Mouse (Mus musculus) MEL (cell line): ENCODE results near the gene Aip. TPM values are rescaled to one million over a fixed set of nuclear protein-coding genes. Genes with fewer than 3 reads are reported as not detected.

Source experiments
- DNase-seq: peaks from one replicate; pipeline ENCODE4 v3.0.0; 2011; ENCODE audit warnings: low read depth, low spot score
- H3K27ac ChIP-seq: 2 replicates; pipeline ENCODE4 v1.5.1; 2012; ENCODE audit warnings: low read depth, mild to moderate bottlenecking, control low read depth, low read length, moderate library complexity; ENCODE audit not compliant: control insufficient read depth
- H3K27me3 ChIP-seq, 2 experiments: fragments of 150-350 bp in 1 of 2; sonication (generic) in 1 of 2; 2 replicates each; pipeline ENCODE4 v1.6.1; 2012; ENCODE audit warnings: low read length in 2 of 2, mild to moderate bottlenecking in 2 of 2, improper control_type of control experiment in 1 of 2, moderate library complexity in 1 of 2; ENCODE audit not compliant: insufficient read depth in 2 of 2, control insufficient read depth in 1 of 2
- H3K36me3 ChIP-seq, 2 experiments: 2 replicates each; pipeline ENCODE4 v1.6.1; 2012 to 2014; ENCODE audit warnings: low read length in 2 of 2, improper control_type of control experiment in 1 of 2, inconsistent platforms in 1 of 2, mild to moderate bottlenecking in 1 of 2; ENCODE audit not compliant: insufficient read depth in 2 of 2, control insufficient read depth in 1 of 2
- H3K4me1 ChIP-seq, 2 experiments: fragments of 150-350 bp in 1 of 2; sonication (generic) in 1 of 2; 2 replicates each; pipeline ENCODE4 v1.6.1; 2012; ENCODE audit warnings: low read length in 2 of 2, improper control_type of control experiment in 1 of 2, mild to moderate bottlenecking in 1 of 2; ENCODE audit not compliant: insufficient read depth in 2 of 2, control insufficient read depth in 1 of 2
- H3K4me3 ChIP-seq, 2 experiments: fragments of 150-350 bp in 1 of 2; sonication (generic) in 1 of 2; 2 replicates each; pipeline ENCODE4 v1.5.1; 2012; ENCODE audit warnings: low read depth in 2 of 2, low read length in 2 of 2, mild to moderate bottlenecking in 2 of 2, moderate library complexity in 2 of 2, control low read depth in 1 of 2, improper control_type of control experiment in 1 of 2; ENCODE audit not compliant: control insufficient read depth in 1 of 2, insufficient read depth in 1 of 2
- H3K79me2 ChIP-seq: 2 replicates; pipeline ENCODE4 v1.6.1; 2012; ENCODE audit warnings: mild to moderate bottlenecking, low read length, moderate library complexity; ENCODE audit not compliant: control insufficient read depth, poor library complexity, insufficient read depth
- H3K9ac ChIP-seq: 2 replicates; pipeline ENCODE4 v1.6.1; 2012; ENCODE audit warnings: low read depth, mild to moderate bottlenecking, control low read depth, low read length, moderate library complexity; ENCODE audit not compliant: control insufficient read depth, poor library complexity, severe bottlenecking
- H3K9me3 ChIP-seq: fragments of 150-350 bp; sonication (generic); replicated peaks from 2 replicates; pipeline ENCODE4 v1.6.1; 2012; ENCODE audit warnings: mild to moderate bottlenecking, low read length, improper control_type of control experiment, moderate library complexity; ENCODE audit not compliant: insufficient read depth
- CTCF ChIP-seq, 3 experiments: IDR thresholded peaks in 2 of 3; conservative IDR thresholded peaks in 1 of 3; 2 replicates each; pipeline ENCODE4 v1.5.1; 2011 to 2012; ENCODE audit warnings: low read length in 3 of 3, low read depth in 2 of 3, mild to moderate bottlenecking in 2 of 3, improper control_type of control experiment in 1 of 3, inconsistent platforms in 1 of 3, mixed read lengths in 1 of 3, moderate library complexity in 1 of 3; ENCODE audit not compliant: control insufficient read depth in 1 of 3, insufficient read depth in 1 of 3, poor library complexity in 1 of 3, severe bottlenecking in 1 of 3
- E2F4 ChIP-seq: IDR thresholded peaks from 2 replicates; pipeline ENCODE4 v1.6.1; 2011; ENCODE audit warnings: low read depth, low read length, improper control_type of control experiment, borderline replicate concordance
- EP300 ChIP-seq, 2 experiments: IDR thresholded peaks; 2 replicates each; pipeline ENCODE4 v1.6.1; 2011; ENCODE audit warnings: improper control_type of control experiment in 2 of 2, low read length in 2 of 2, low read depth in 1 of 2, mild to moderate bottlenecking in 1 of 2
- KAT2A ChIP-seq: conservative IDR thresholded peaks from 2 replicates; pipeline ENCODE4 v1.6.1; 2012; ENCODE audit warnings: low read depth, low read length, improper control_type of control experiment, inconsistent platforms
- MAZ ChIP-seq: IDR thresholded peaks from 2 replicates; pipeline ENCODE4 v1.6.1; 2012; ENCODE audit warnings: low read depth, mild to moderate bottlenecking, inconsistent platforms, low read length, improper control_type of control experiment
- MXI1 ChIP-seq: IDR thresholded peaks from 2 replicates; pipeline ENCODE4 v1.6.1; 2011; ENCODE audit warnings: mild to moderate bottlenecking, low read depth, low read length, improper control_type of control experiment
- MYC ChIP-seq: IDR thresholded peaks from 2 replicates; pipeline ENCODE4 v1.6.1; 2011; ENCODE audit warnings: low read depth, mild to moderate bottlenecking, low read length, improper control_type of control experiment, moderate library complexity
- NELFE ChIP-seq: IDR thresholded peaks from 2 replicates; pipeline ENCODE4 v1.6.1; 2011; ENCODE audit warnings: low read depth, low read length, improper control_type of control experiment
- POLR2AphosphoS2 ChIP-seq: IDR thresholded peaks from 2 replicates; pipeline ENCODE4 v1.6.1; 2011; ENCODE audit warnings: low read length, improper control_type of control experiment
- POLR2AphosphoS5 ChIP-seq: IDR thresholded peaks from 2 replicates; pipeline ENCODE4 v1.6.1; 2012; ENCODE audit warnings: low read depth, borderline replicate concordance, mild to moderate bottlenecking, inconsistent platforms, low read length, moderate library complexity, mixed read lengths
- SIN3A ChIP-seq: IDR thresholded peaks from 2 replicates; pipeline ENCODE4 v1.6.1; 2012; ENCODE audit warnings: low read length, improper control_type of control experiment, inconsistent platforms
- TAL1 ChIP-seq: IDR thresholded peaks from 2 replicates; pipeline ENCODE4 v1.6.1; 2012; ENCODE audit warnings: mild to moderate bottlenecking, inconsistent platforms, low read length, moderate library complexity, mixed read lengths
- TCF12 ChIP-seq: IDR thresholded peaks from 2 replicates; pipeline ENCODE4 v1.6.1; 2014; ENCODE audit warnings: low read depth, mild to moderate bottlenecking, inconsistent platforms, low read length, improper control_type of control experiment, moderate library complexity
- ZC3H11A ChIP-seq: IDR thresholded peaks from 2 replicates; pipeline ENCODE4 v1.6.1; 2012; ENCODE audit warnings: low read depth, mild to moderate bottlenecking, inconsistent platforms, low read length, improper control_type of control experiment
- polyA plus RNA-seq, 2 experiments: library from polyadenylated mRNA; stranded (reverse) in 1 of 2; unstranded in 1 of 2; fragments of >175 nt in 1 of 2; fragments of >200 nt in 1 of 2; gene quantifications; 2 replicates each; pipeline versions ENCODE4 v1.2.1 to v1.2.4; 2012; ENCODE audit warnings: low replicate concordance in 2 of 2, low read depth in 1 of 2; ENCODE audit not compliant: insufficient read length in 2 of 2, insufficient read depth in 1 of 2, missing spikeins in 1 of 2
- total RNA-seq: library from RNA; depleted of rRNA; stranded (reverse); fragments of 300-350 nt; gene quantifications from 2 replicates; pipeline ENCODE4 v1.2.3, GENCODE M21; 2012

Gene Aip
- total and polyA plus RNA-seq, 3 experiments, result 37.8 to 101 TPM; not detected in 1

DNA sequence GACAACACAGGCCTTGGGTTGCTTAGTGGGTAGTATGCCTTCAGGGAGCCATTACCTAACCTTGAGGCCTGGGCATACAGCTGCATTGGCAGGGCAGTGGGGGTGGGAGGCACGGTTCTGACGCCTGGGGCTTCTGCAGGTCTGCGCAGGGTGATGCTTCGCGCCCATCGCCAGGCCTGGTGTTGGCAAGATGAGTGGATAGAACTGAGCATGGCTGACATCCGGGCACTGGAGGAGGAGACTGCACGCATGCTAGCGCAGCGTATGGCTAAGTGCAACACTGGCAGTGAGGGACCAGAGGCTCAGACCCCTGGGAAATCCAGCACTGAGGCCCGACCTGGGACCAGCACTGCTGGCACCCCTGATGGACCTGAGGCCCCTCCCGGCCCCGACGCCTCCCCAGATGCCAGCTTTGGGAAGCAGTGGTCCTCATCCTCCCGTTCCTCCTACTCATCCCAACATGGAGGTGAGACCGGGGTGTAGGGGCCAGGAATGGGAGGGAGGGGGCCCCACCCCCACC is 20.9 kb downstream of the Aip start:
- no peak for TF ChIP-seq POLR2AphosphoS2
- no peak overlapping the region for H3K4me3 ChIP-seq
- no peaks in the 10 kb centered on the region for H3K27me3 ChIP-seq
- peaks cover 6% of the 10 kb centered on the region for H3K79me2 ChIP-seq
- H3K36me3 ChIP-seq, result no peaks in the 10 kb centered on the region
- H3K4me1 ChIP-seq, result peaks cover 0 to 6% of the 10 kb centered on the region in 2 experiments; a peak in 1 of 4 replicates
- no peak overlapping the region for H3K9ac ChIP-seq
- no peak for DNase-seq
- no peaks in the 10 kb centered on the region for H3K9me3 ChIP-seq
- H3K27ac ChIP-seq, result no peak overlapping the region

DNA sequence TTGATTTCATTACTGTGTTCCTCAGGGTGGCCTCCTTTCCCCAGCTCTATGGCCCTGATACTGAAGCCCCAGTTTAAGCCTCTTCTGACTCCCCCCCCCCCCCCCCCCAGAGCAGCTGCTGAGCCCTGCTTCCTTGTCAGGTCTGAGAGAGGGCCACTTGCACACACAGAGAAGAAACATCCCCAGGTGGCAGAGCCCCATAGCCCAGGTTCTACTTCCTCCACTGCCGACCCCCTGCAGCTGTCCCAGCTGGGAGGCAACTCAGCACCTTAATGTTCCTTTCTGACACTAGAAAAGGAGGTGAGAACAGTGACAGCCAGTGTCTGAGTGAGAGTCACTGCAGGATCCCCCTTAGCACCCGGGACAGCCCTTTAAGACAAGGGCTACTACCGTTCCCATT is 21.9 kb downstream of the Aip start:
- no peak overlapping the region for H3K9ac ChIP-seq
- no peaks in the 10 kb centered on the region for H3K27me3 ChIP-seq
- TF ChIP-seq SIN3A, result no peak
- no peak for TF ChIP-seq MAZ
- no peak for TF ChIP-seq EP300 (IDR thresholded peaks at IDR 0.05; ENCODE audit: low read depth in 1 of 2, low read length in 2 of 2)
- no peak for DNase-seq
- H3K79me2 ChIP-seq, result peaks cover 6% of the 10 kb centered on the region
- H3K9me3 ChIP-seq, result no peaks in the 10 kb centered on the region
- no peak overlapping the region for H3K4me3 ChIP-seq
- H3K36me3 ChIP-seq, result peaks cover 0 to 2% of the 10 kb centered on the region in 2 experiments; a peak in 1 of 4 replicates
- H3K27ac ChIP-seq, result no peak overlapping the region
- peaks cover 0 to 10% of the 10 kb centered on the region in 2 experiments; a peak in 1 of 4 replicates for H3K4me1 ChIP-seq

DNA sequence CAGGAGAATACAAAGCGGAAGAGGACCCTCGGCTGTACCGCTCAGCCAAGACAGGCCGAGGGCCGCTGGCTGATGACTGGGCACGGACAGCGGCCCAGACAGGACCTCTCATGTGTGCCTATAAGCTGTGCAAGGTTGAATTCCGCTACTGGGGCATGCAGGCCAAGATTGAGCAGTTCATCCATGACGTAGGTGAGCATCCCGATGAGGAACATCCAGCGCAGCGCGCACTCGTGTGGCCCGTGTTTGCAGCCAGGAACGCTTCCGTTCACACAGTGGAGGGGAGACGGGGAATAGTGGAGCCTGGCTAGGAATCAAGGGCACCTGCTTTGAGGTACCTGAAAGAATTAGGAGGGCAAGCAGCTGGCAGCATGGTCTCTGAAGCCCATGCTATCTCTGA is 22.4 kb downstream of the Aip start:
- no peaks in the 10 kb centered on the region for H3K27me3 ChIP-seq
- H3K9ac ChIP-seq, result no peak overlapping the region
- peaks cover 6% of the 10 kb centered on the region for H3K79me2 ChIP-seq
- H3K4me3 ChIP-seq, result no peak overlapping the region
- H3K36me3 ChIP-seq, result peaks cover 0 to 2% of the 10 kb centered on the region in 2 experiments; a peak in 1 of 4 replicates
- H3K27ac ChIP-seq, result no peak overlapping the region
- TF ChIP-seq TCF12 (no peak), MXI1 (no peak), POLR2AphosphoS2 (no peak), EP300 (IDR thresholded peaks at IDR 0.05; ENCODE audit: low read depth in 1 of 2, low read length in 2 of 2) (no peak), MYC (no peak), POLR2AphosphoS5 (no peak), NELFE (no peak), KAT2A (no peak), E2F4 (no peak), TAL1 (no peak), ZC3H11A (no peak), CTCF (IDR thresholded peaks at IDR 0.05 in 2 of 3, conservative IDR thresholded peaks at IDR 0.05 in 1 of 3; ENCODE audit: control insufficient read depth in 1 of 3, insufficient read depth in 1 of 3, low read depth in 2 of 3, low read length in 3 of 3, poor library complexity in 1 of 3, severe bottlenecking in 1 of 3) (no peak)
- DNase-seq, result no peak
- peaks cover 0 to 11% of the 10 kb centered on the region in 2 experiments; a peak in 2 of 4 replicates for H3K4me1 ChIP-seq
- no peaks in the 10 kb centered on the region for H3K9me3 ChIP-seq
